Mouse (Mus musculus) olfactory bulb, adult 2 months (tissue): ENCODE measurements around the gene Dll4. TPM values are rescaled to one million over a fixed set of nuclear protein-coding genes. Genes with fewer than 3 reads are reported as not detected.

Experiments used
- H3K27ac ChIP-seq: fragments of 200-500 bp; 2 replicates; pipeline ENCODE4 v1.5.1; 2012; ENCODE audit warnings: low read depth, low read length; ENCODE audit not compliant: insufficient read depth
- H3K4me1 ChIP-seq: fragments of 200-500 bp; 2 replicates; pipeline ENCODE4 v1.6.1; 2012; ENCODE audit warnings: low read length; ENCODE audit not compliant: control insufficient read depth, insufficient read depth
- H3K4me3 ChIP-seq: fragments of 200-500 bp; 2 replicates; pipeline ENCODE4 v1.5.1; 2012; ENCODE audit warnings: mild to moderate bottlenecking, low read depth, low read length, moderate library complexity; ENCODE audit not compliant: insufficient read depth
- CTCF ChIP-seq: fragments of 200-500 bp; IDR thresholded peaks from 2 replicates; pipeline ENCODE4 v1.5.1; 2012; ENCODE audit warnings: low read depth, mild to moderate bottlenecking, low read length, moderate library complexity; ENCODE audit not compliant: insufficient read depth
- POLR2A ChIP-seq: fragments of 200-500 bp; IDR thresholded peaks from 2 replicates; pipeline ENCODE4 v1.6.1; 2012; ENCODE audit warnings: mild to moderate bottlenecking, low read depth, low read length, moderate library complexity; ENCODE audit not compliant: insufficient read depth
- WGBS: fragments of 180-500 bp; shearing (Covaris S2); methylation state at CpG from one replicate; pipeline ENCODE4 v1.1.7; 2018; 5-methylcytosine and 5-hydroxymethylcytosine counted together
- polyA plus RNA-seq: library from polyadenylated mRNA; stranded (reverse); fragments of >200 nt; gene quantifications from 2 replicates; pipeline ENCODE4 v1.2.4, GENCODE M21; 2012; ENCODE audit warnings: low replicate concordance; ENCODE audit not compliant: missing spikeins, insufficient read depth, insufficient read length

The Dll4 gene
- polyA plus RNA-seq: not detected in 2 replicates

DNA sequence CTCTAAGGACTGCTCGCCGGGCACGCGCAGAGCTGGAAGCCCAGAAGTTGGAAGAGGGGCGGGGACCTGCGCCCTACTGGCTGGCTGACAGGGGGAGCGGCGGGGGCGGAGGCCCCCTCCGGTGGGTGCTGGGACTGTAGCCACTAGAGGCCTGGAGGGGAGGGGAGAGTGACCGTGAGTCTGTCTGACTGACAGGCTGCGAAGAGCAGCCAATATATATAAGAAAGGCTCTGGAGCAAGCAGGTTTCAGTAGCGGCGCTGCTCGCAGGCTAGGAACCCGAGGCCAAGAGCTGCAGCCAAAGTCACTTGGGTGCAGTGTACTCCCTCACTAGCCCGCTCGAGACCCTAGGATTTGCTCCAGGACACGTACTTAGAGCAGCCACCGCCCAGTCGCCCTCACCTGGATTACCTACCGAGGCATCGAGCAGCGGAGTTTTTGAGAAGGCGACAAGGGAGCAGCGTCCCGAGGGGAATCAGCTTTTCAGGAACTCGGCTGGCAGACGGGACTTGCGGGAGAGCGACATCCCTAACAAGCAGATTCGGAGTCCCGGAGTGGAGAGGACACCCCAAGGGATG is at the start of gene Dll4:
Dll4 (plus strand) TSS at position 217 of the 576 bp plus-strand sequence.
- Histone ChIP-seq H3K27ac (no peak within 1 kb of the TSS), H3K4me1 (peaks cover 50% of the 10 kb centered on the region), H3K4me3 (peak within 1 kb of the TSS; percentile 51)
- WGBS: under 1% methylated on average over 33 of the region's 33 CpGs
- TF ChIP-seq POLR2A (no peak), CTCF (no peak)

DNA sequence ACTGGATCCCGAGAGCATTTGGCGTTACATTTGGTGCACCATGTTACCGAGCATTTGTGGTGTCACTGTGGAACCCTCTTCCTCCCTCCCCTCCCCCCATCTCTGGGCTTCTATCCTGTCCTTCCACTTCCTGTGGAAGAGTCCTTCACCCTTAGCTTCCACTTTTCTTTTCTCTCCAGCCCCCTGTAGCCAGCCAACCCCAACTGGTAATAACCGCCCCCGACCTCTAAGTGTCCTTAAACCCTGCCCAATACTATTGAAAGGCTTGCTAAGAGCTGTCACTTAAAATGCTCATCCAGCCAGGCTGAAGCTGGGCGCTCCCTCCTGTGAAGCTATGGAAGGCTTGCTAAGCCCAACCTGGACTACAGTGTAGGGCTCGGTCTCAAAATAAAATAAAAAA is 48.7 kb upstream of the Dll4 start:
- 84% methylated on average over 7 of the region's 7 CpGs for WGBS
- TF ChIP-seq CTCF: no peak
- TF ChIP-seq POLR2A: no peak

DNA sequence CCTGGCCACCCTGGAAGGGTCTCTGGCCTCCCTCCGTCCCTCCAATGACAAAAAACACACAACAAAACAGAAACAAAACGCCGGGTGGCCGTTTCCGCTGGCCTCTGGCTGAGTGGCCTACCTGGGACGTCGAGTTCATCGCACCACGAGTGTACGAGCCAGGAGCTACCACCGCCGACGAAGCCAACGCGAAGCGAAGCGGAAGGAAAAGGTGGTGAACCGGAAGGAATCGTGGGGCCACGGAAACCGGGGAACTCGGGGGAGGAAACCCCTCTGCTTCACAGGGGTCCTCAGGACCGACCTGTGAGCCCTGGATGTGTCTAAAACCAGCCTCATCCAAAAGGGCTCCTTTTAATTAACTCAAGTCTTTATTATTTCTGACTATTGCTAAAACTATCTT is 47.8 kb upstream of the Dll4 start:
- TF ChIP-seq CTCF (no peak), POLR2A (no peak)
- 86% methylated on average over 23 of the region's 23 CpGs for WGBS
- Histone ChIP-seq H3K4me1 (no peaks in the 10 kb centered on the region), H3K4me3 (no peak overlapping the region), H3K27ac (no peak overlapping the region)

More for the DNA sequence above, 48.7 kb upstream of the Dll4 start:
- H3K27ac ChIP-seq: no peak overlapping the region
- H3K4me3 ChIP-seq: no peak overlapping the region
- no peaks in the 10 kb centered on the region for H3K4me1 ChIP-seq

DNA sequence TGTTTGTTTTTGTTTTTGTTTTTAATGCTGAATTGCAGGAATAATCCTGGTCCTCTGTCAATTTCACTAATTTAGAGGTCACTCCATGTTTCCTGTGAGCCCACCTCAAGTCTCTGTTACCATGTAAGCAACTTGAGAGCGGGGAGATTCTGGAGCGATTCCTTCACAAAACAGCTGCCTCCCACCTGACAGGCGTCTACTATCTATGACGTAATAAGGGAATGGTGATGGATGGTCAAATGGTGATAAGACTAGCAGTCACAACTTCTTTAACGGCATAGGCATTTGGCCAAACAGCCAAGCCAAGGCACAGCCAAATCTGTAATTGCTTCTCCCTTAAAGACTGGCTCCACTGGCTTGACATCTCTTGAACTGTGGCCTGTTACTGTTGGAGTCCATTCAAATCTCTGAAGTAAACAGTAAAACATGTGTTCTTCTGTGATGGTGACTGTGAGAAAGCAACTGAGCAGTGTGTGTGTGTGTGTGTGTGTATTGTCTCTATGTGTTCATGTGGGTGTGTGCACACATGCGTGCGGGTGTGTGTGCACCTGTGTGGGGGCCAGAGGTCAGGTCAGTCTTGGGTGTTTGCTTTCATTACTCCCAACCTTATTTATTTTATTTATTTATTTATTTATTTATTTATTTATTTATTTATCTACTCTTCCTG is 43.6 kb upstream of the Dll4 start:
- 81% methylated on average over 7 of the region's 7 CpGs for WGBS
- H3K4me3 ChIP-seq: no peak overlapping the region
- H3K27ac ChIP-seq: no peak overlapping the region
- no peaks in the 10 kb centered on the region for H3K4me1 ChIP-seq
- TF ChIP-seq CTCF (no peak), POLR2A (no peak)

DNA sequence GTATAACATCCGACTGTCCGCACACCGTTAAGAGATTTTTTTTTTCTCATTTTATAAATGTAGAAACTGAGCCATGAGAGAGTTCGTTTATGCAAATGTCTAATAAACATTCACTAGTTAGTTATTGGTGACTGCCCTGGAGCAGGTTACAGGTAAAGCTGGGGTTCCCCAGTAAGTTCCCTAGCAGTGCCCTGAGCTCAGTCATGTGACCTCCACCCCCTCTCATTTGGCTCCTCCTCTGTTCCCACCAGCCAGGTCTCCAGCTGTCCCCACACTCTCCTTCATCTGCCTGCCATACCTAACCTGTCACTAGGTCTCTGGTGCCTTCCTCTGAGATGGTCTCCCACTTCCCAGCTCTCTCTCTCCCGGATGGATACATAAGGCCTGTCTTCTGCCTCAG is 38.2 kb upstream of the Dll4 start:
- Histone ChIP-seq H3K27ac (no peak overlapping the region), H3K4me1 (no peaks in the 10 kb centered on the region), H3K4me3 (no peak overlapping the region)
- TF ChIP-seq POLR2A (no peak), CTCF (no peak)
- 93% methylated on average over 5 of the region's 5 CpGs for WGBS

DNA sequence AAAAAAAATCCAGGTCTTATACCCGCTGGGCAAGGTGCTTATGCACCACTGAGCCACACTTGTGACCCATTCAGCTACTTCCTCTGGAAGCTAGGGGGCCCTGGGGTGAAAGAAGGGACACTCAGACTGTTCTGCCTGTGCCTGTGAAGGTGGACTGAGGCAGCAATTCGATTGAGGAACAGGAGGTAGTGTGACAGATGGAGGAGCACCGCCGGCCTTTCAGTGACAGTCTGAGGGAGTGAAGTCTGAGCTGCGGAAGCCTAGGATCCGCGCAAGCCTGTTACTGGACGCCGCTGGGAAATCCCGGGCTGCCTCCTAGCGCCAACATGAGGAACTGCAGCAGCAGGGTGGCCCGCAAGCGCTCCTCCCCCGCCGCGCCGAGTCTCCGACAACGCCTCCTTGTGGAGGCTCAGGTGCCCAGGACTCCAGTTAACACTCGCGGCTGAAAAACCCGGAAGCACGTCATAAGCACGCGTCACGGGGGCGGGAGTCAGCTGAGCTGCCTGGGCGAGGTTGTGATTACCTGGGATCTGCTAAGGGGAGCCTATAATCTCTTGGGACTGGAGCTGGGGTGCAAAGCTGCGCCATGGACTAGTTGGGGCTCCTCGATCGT is 37.2 kb upstream of the Dll4 start, which contains the start of gene Vps18:
Vps18 (plus strand) TSS at position 471 of the 613 bp plus-strand sequence.
- WGBS: under 1% methylated on average over 31 of the region's 31 CpGs
- Histone ChIP-seq H3K4me1 (no peaks in the 10 kb centered on the region), H3K27ac (no peak within 1 kb of the TSS), H3K4me3 (peak within 1 kb of the TSS; percentile 49)
- TF ChIP-seq POLR2A (peak; percentile 49; the same call in 1 of the 2 replicates), CTCF (peak; percentile 100)

DNA sequence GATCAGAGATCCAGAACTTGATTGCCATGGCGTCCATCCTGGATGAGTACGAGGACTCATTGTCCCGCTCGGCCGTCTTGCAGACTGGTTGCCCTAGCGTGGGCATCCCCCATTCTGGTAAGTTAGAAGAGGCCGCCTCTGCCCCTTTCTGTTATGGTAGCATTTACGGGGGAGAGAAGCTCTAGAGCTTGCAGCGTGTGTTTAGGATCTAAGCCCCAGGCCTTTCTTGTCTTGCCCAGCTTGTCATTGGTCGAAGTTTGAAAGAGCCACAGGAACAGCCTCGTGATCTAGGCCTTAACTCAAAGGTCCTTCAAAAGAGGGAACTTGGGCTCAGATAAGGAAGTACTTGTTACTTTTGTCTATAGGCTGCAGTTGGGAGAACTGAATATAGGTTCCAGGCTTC is 36.6 kb upstream of the Dll4 start:
- no peak for TF ChIP-seq CTCF
- TF ChIP-seq POLR2A: no peak
- H3K27ac ChIP-seq: no peak overlapping the region
- H3K4me1 ChIP-seq: no peaks in the 10 kb centered on the region
- H3K4me3 ChIP-seq: peak overlapping the region; percentile 49
- WGBS: under 1% methylated on average over 11 of the region's 11 CpGs

DNA sequence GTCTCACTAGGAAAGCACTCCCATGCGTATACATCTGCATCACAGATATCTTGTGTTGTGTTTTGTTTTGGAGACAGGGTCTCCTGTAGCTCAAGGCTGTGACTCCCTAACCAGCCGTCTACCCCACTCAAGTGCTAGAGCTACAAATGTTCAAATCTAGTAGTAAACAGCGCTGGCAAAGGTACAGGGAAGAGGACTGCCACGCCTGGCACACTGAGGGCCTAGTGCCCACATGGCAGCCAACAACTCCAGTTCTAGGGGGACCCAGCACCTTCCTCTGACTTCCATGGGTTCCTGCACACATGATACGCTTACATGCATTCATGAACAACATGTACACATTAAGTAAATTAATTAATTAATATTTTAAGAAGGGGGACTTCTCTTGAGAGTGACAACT is 33.3 kb upstream of the Dll4 start:
- Histone ChIP-seq H3K27ac (no peak overlapping the region), H3K4me3 (no peak overlapping the region), H3K4me1 (peaks cover 7% of the 10 kb centered on the region)
- no peak for TF ChIP-seq POLR2A
- no peak for TF ChIP-seq CTCF
- 92% methylated on average over 5 of the region's 5 CpGs for WGBS

DNA sequence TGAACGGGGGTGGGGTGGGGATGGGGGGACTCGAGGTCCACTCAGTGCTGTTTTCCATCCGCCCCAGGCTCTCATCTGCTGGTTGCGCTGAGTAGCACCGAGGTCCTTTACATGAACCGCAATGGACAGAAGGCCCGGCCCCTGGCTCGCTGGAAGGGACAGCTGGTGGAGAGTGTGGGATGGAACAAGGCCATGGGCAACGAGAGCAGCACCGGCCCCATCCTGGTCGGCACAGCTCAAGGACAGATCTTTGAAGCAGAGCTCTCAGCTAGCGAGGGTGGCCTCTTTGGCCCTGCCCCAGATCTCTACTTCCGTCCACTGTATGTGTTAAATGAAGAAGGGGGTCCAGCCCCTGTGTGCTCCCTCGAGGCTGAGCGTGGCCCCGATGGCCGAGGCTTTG is 32.7 kb upstream of the Dll4 start:
- WGBS: 94% methylated on average over 17 of the region's 17 CpGs
- H3K4me3 ChIP-seq: no peak overlapping the region
- TF ChIP-seq POLR2A (no peak), CTCF (no peak)
- peaks cover 7% of the 10 kb centered on the region for H3K4me1 ChIP-seq
- H3K27ac ChIP-seq: no peak overlapping the region
